Comparison of ENCODE assay signal across 14 mouse cellular contexts in the genomic region with DNA sequence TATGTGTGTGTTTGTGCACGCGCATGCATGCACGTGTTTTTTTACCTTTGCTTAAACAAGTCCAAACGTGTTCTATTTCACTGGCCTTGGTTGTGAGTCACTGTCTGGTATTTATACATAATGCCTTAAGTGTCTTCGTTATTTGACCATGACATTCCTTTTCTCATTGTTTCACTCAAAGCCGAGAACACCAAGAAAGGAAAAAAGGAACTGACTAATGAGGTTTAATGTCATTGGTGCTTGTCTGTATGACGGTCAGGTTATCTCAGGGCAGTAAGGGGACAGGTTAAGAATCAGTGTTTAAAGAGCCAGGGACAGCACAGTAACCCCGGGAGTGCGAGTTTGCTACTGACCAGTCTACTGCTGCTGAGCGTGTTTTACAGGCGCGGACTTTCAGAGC.
"Had no signal": no experiment of that assay in that cellular context is flagged by ENCODE, and none has a peak within 500 bp of the region (broad histone marks: within the 10 kb centered on the region; RNA-seq: fewer than 3 reads in every experiment).

No protein-coding gene starts in this region.

- H3K27me3 ChIP-seq: midbrain, embryonic 12.5 days; midbrain, embryonic 15.5 days; neural tube, embryonic 12.5 days; stomach, embryonic 15.5 days had no signal

- H3K4me3 ChIP-seq: midbrain, embryonic 10.5 days; midbrain, embryonic 12.5 days; midbrain, embryonic 15.5 days; neural tube, embryonic 12.5 days; stomach, embryonic 15.5 days had no signal

- ATAC-seq: midbrain, embryonic 15.5 days had no signal

- DNase-seq: lung, adult 18-20 months; lung, embryonic 14.5 days; lung, postnatal 14 days; lung, postnatal 4 days; right cerebral cortex, postnatal 14 days; thymus, adult 2 months; thymus, postnatal 25 days; thymus, postnatal 4 days had no signal

- H3K27ac ChIP-seq: midbrain, embryonic 10.5 days; midbrain, embryonic 12.5 days; midbrain, embryonic 15.5 days; neural tube, embryonic 12.5 days; stomach, embryonic 15.5 days; stomach, postnatal 0 days had no signal

- H3K4me1 ChIP-seq: midbrain, embryonic 12.5 days; midbrain, embryonic 15.5 days; neural tube, embryonic 12.5 days; stomach, embryonic 15.5 days had no signal

- H3K36me3 ChIP-seq: midbrain, embryonic 10.5 days; midbrain, embryonic 12.5 days; midbrain, embryonic 15.5 days; neural tube, embryonic 12.5 days; stomach, embryonic 15.5 days had no signal

- H3K4me2 ChIP-seq: lung, embryonic 14.5 days; midbrain, embryonic 12.5 days; midbrain, embryonic 15.5 days; neural tube, embryonic 12.5 days; stomach, embryonic 15.5 days had no signal

- H3K9me3 ChIP-seq: midbrain, embryonic 10.5 days; midbrain, embryonic 12.5 days; midbrain, embryonic 15.5 days; neural tube, embryonic 12.5 days; stomach, embryonic 15.5 days had no signal

- H3K9ac ChIP-seq: lung, embryonic 14.5 days; midbrain, embryonic 12.5 days; midbrain, embryonic 15.5 days; neural tube, embryonic 12.5 days; stomach, embryonic 15.5 days had no signal
